Mouse (Mus musculus) midbrain, embryonic 13.5 days (tissue): ENCODE measurements around the gene Gm17067. TPM values are rescaled to one million over a fixed set of nuclear protein-coding genes. Genes with fewer than 3 reads are reported as not detected.
"Not testable (repeated sequence)": the region's sequence is repeated elsewhere in the genome, so short reads cannot be mapped to it uniquely, and the experiment has no call there.

Source experiments
- ATAC-seq: fragments of 200-750 bp; cut with Nextera tagmentation; 2 replicates; pipeline ENCODE4 v1.8.0; 2017; ENCODE audit warnings: mild to moderate bottlenecking, moderate TSS enrichment, moderate library complexity
- H3K27ac ChIP-seq: fragments of 300-500 bp; sonication (generic); 2 replicates; pipeline ENCODE4 v1.5.1; 2015; ENCODE audit warnings: inconsistent platforms, mild to moderate bottlenecking, moderate library complexity
- H3K27me3 ChIP-seq: fragments of 300-500 bp; sonication (generic); 2 replicates; pipeline ENCODE4 v1.6.1; 2015; ENCODE audit warnings: mild to moderate bottlenecking, inconsistent platforms
- H3K36me3 ChIP-seq: fragments of 300-500 bp; sonication (generic); 2 replicates; pipeline ENCODE4 v1.6.1; 2015; ENCODE audit warnings: mild to moderate bottlenecking, inconsistent platforms
- H3K4me1 ChIP-seq: fragments of 300-500 bp; sonication (generic); replicated peaks from 2 replicates; pipeline ENCODE4 v1.6.1; 2015; ENCODE audit warnings: inconsistent platforms
- H3K4me2 ChIP-seq: fragments of 300-500 bp; sonication (generic); replicated peaks from 2 replicates; pipeline ENCODE4 v1.6.1; 2015; ENCODE audit warnings: moderate library complexity, mild to moderate bottlenecking, inconsistent platforms
- H3K4me3 ChIP-seq: fragments of 300-500 bp; sonication (generic); replicated peaks from 2 replicates; pipeline ENCODE4 v1.5.1; 2015; ENCODE audit warnings: mild to moderate bottlenecking, inconsistent platforms
- H3K9ac ChIP-seq: fragments of 300-500 bp; sonication (generic); replicated peaks from 2 replicates; pipeline ENCODE4 v1.6.1; 2015; ENCODE audit warnings: mild to moderate bottlenecking, inconsistent platforms
- H3K9me3 ChIP-seq: fragments of 300-500 bp; sonication (generic); 2 replicates; pipeline ENCODE4 v1.6.1; 2016; ENCODE audit warnings: mild to moderate bottlenecking, inconsistent platforms
- WGBS: fragments of 180-500 bp; shearing (Covaris S2); methylation state at CpG from one replicate; pipeline ENCODE4 v1.1.7; 2015; 5-methylcytosine and 5-hydroxymethylcytosine counted together
- polyA plus RNA-seq: library from polyadenylated mRNA; unstranded; fragments of >200 nt; fragmentation: Nextera tagmentation; extraction: Ambion mirVana; gene quantifications from 2 replicates; pipeline ENCODE4 v1.2.1, GENCODE M21; 2015

The Gm17067 gene
- not detected in 2 replicates for polyA plus RNA-seq

- not testable (repeated sequence) for H3K36me3 ChIP-seq, H3K4me3 ChIP-seq, H3K4me2 ChIP-seq, H3K9ac ChIP-seq, H3K27me3 ChIP-seq, ATAC-seq, H3K4me1 ChIP-seq, H3K27ac ChIP-seq
- H3K9me3 ChIP-seq: peaks cover 28% of the 10 kb centered on the region
- WGBS: 86% methylated on average over 4 of the region's 4 CpGs
Observed at GRCm38 (mm10) chr7:42726917-42727316, at the start of gene Gm17067. TSS of gene Gm17067 (minus strand) at chr7:42727017.

DNA sequence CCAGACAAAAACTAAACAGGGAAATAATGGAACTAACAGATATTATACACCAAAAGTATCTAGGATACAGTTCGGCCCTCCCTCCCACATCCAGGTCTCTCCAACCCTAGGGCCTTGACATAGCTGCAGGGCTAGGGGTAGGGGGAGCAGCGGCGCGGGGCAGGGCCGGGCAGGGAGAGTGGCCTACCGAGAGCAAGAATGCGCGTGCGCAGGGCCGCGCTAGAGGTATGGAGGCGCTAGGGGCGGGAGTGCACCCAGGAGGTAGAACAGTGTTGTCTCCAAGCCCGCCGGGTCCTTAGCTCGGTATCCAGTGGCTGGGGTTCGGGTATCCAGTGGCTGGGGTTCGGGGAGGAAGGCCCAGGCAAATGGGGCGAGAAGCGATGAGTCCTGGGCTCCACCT, 23.0 kb upstream of the Gm17067 start:
- no peaks in the 10 kb centered on the region for H3K27me3 ChIP-seq
- no peak for ATAC-seq
- H3K9ac ChIP-seq: no peak overlapping the region
- no peak overlapping the region for H3K4me3 ChIP-seq
- H3K27ac ChIP-seq: no peak overlapping the region
- H3K9me3 ChIP-seq: peaks cover 14% of the 10 kb centered on the region
- H3K4me2 ChIP-seq: no peak overlapping the region
- H3K4me1 ChIP-seq: no peaks in the 10 kb centered on the region
- 58% methylated on average over 20 of the region's 20 CpGs for WGBS
- no peaks in the 10 kb centered on the region for H3K36me3 ChIP-seq

DNA sequence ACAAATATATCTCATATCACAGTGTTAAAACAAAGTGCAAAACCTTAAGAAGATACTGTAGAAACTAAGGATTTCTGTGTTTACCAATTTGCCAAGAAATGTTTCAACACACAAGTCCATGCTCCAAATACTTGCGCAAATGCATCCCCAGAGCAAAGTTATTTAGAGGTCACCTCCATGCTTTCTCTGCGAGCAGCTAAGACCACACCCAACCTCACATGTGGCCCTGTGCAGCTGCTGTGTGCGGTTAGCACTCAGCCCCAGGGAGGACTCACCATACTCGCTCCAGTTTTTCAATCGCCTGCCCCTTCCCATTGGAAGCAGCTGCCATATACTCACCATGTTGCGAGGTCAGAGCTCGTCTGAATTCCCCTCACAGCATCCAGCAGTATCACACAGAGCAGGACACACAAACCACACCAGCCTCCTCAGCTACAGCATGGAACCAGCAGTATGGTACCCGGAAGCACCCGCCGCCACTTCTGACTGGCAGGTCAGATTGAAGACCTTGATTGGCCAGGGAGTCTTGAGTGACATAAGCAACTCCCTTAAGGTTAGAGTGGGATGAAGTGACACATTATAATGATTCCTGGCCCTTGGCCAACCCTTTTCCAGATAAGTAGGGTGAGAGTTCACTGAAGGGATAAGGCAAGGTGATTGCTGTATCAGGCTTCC, 11.9 kb upstream of the Gm17067 start:
- Histone ChIP-seq H3K4me1 (no peaks in the 10 kb centered on the region), H3K27me3 (no peaks in the 10 kb centered on the region), H3K9ac (no peak overlapping the region), H3K27ac (no peak overlapping the region), H3K36me3 (no peaks in the 10 kb centered on the region), H3K4me3 (no peak overlapping the region), H3K9me3 (peaks cover 41% of the 10 kb centered on the region), H3K4me2 (no peak overlapping the region)
- ATAC-seq: no peak
- WGBS: 87% methylated on average over 10 of the region's 10 CpGs

DNA sequence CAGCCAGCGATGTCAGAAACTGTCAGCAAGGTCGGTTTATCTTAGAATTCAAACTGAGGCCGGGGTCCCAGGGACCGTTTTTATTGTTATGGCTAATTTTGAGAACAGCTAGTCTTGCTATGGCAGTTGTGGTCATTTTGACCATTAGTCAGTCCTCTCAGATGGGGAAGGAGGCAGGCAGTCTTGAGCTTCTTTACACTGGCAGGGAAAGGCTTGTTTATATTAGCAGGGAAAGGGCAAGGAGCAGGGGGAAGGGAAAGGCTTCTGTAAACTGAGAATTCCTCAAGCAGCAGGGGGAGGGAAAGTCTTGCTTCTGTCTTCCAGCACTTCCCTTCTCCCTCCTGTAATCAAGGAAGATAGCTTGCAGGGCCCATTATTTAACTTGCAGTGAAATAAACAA, 33.6 kb downstream of the Gm17067 start:
- H3K9me3 ChIP-seq, H3K4me1 ChIP-seq, H3K36me3 ChIP-seq, H3K27me3 ChIP-seq, ATAC-seq: not testable (repeated sequence)
- H3K4me3 ChIP-seq: peak overlapping the region; percentile 53
- peak overlapping the region; percentile 68 for H3K9ac ChIP-seq
- H3K27ac ChIP-seq: 0 out of 2 replicates have a peak overlapping the region, but pooled peaks have one; percentile 62
- 4% methylated on average over 4 of the region's 4 CpGs for WGBS
- H3K4me2 ChIP-seq: peak overlapping the region; percentile 60

DNA sequence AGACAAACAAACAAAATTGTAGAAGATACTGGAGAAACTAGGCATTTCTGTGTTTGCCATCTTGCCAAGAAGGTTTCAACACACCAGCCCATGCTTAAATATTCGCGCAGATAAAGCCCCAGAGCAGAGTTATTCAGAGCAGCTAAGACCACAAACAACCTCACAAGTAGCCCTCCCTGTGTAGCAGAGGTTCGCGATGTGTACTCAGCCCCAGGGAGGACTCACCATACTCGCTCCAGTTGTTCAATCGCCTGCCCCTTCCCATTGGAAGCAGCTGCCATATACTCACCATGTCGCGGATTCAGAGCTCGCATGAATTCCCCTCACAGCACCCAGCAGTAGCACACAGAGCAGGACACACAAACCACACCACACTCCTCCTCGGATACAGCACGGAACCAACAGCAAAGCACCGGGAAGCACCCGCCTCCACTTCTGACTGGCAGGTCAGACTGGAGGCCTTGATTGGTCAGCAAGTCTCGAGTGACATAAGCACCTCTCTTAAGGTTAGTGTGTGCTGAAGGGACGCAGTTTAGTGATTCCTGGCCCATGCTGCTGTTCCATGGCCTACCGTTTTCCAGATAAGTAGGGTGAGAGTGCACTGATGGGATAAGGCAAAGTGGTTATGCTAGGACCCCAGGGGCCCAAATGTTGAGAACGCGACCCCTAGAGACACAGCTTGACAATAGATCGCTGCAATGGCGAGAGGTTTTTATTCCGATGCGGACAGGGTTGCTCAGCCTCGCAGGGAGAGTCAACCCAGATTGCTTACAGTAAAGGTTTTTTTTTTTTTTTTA, 34.3 kb downstream of the Gm17067 start, which contains the start of gene Zfp975:
Gene Zfp975, minus strand, starts transcription at position 381 of the 797 bp plus-strand sequence.
- WGBS: under 1% methylated on average over 23 of the region's 23 CpGs
- Histone ChIP-seq H3K4me3 (peak within 1 kb of the TSS; percentile 53), H3K9ac (peak within 1 kb of the TSS; percentile 68), H3K27ac (peak within 1 kb of the TSS; percentile 62), H3K4me2 (peak within 1 kb of the TSS; percentile 60)
- H3K27me3 ChIP-seq, H3K4me1 ChIP-seq, H3K36me3 ChIP-seq, H3K9me3 ChIP-seq: not testable (repeated sequence)
- ATAC-seq: peak; percentile 100

DNA sequence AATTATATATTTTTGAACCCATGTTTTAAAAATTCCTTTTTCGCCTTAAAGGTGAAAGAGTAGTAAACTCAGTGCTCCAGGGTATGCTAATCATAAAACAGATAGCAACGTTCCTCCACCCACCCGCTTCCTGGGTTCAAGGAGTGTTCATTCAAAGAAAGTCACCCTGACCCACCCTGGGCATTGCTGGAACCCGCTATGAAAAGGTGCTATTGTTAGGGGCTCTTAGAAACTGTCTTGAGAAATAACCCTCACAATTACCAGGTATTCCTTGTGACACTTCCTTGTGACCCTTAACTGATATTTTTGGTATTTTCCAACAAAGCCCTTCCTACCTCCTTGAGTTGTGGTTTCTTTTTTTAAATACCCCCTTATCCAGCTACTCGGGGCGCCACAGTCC, 46.7 kb downstream of the Gm17067 start:
- not testable (repeated sequence) for H3K9ac ChIP-seq, H3K27ac ChIP-seq, H3K27me3 ChIP-seq, H3K36me3 ChIP-seq, H3K4me3 ChIP-seq, ATAC-seq, H3K4me1 ChIP-seq, H3K4me2 ChIP-seq
- H3K9me3 ChIP-seq: peaks cover 47% of the 10 kb centered on the region
- WGBS: 91% methylated on average over 6 of the region's 6 CpGs

DNA sequence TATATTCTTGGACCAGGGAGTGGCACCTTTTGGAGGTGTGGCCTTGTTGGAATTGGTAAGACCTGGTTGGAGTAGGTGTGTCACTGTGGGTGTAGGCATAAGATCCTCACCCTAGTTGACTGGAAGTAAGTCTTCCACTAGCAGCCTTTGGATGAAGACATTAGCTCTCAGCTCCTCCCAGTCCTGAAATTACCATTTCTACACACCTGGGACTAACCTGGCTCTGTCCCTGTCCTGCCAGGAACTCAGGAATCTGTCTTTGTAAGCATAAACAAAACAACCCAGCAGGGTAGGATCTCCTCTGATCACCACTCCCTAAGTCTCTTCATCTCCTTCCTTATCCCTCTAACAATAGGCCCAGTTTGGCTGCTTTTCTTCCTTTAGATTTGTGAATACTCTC, 47.2 kb downstream of the Gm17067 start:
- H3K9ac ChIP-seq, H3K4me2 ChIP-seq, H3K27me3 ChIP-seq, H3K4me3 ChIP-seq, H3K36me3 ChIP-seq, ATAC-seq, H3K4me1 ChIP-seq, H3K27ac ChIP-seq: not testable (repeated sequence)
- H3K9me3 ChIP-seq: peaks cover 46% of the 10 kb centered on the region

GRCm38 (mm10) chr7:42660140-42660539, 66.7 kb downstream of the Gm17067 start:
- H3K4me2 ChIP-seq, H3K4me3 ChIP-seq, H3K27ac ChIP-seq, H3K4me1 ChIP-seq, H3K9ac ChIP-seq, H3K27me3 ChIP-seq, ATAC-seq: not testable (repeated sequence)
- 65% methylated on average over 5 of the region's 5 CpGs for WGBS
- peaks cover 25% of the 10 kb centered on the region for H3K9me3 ChIP-seq
- peaks cover 38% of the 10 kb centered on the region for H3K36me3 ChIP-seq

Other genes with a start within 250 kb of the Gm17067 start
- 14.7 and 16.2 TPM in 2 replicates for gene Zfp141, start 221.3 kb downstream of the Gm17067 start, polyA plus RNA-seq
- not detected in 2 replicates for gene Gm21028, start 148.4 kb downstream of the Gm17067 start, polyA plus RNA-seq
- gene Zfp977, start 134.5 kb downstream of the Gm17067 start, polyA plus RNA-seq: 1.3 and 2.1 TPM in 2 replicates
- 2.8 and 2.9 TPM in 2 replicates for gene Zfp976, start 84.4 kb downstream of the Gm17067 start, polyA plus RNA-seq
- gene Zfp975, start 34.3 kb downstream of the Gm17067 start, polyA plus RNA-seq: 7.2 and 7.3 TPM in 2 replicates
- gene Vmn2r62, start 66.5 kb upstream of the Gm17067 start, polyA plus RNA-seq: not detected in 2 replicates
- gene Gm2381, start 140.2 kb upstream of the Gm17067 start, polyA plus RNA-seq: not detected in 2 replicates
- not detected in 2 replicates for gene Vmn2r63, start 206.8 kb upstream of the Gm17067 start, polyA plus RNA-seq